Mouse (Mus musculus) liver, embryonic 14.5 days (tissue): ENCODE data around the gene Snx17.

Experiments used
- CTCF ChIP-seq: IDR thresholded peaks from 2 replicates; pipeline ENCODE4 v1.5.1; 2016; ENCODE audit warnings: antibody characterized with exemption, low read depth, control low read depth
- EP300 ChIP-seq: IDR thresholded peaks from 2 replicates; pipeline ENCODE4 v1.6.1; 2016; ENCODE audit warnings: antibody characterized with exemption, low read depth

GRCm38 (mm10) chr5:31199321-31199892 lies 6.4 kb downstream of the Snx17 start:
- TF ChIP-seq EP300 (no peak), CTCF (no peak)
